ENCODE assay signal across 17 mouse cellular contexts in the genomic region with DNA sequence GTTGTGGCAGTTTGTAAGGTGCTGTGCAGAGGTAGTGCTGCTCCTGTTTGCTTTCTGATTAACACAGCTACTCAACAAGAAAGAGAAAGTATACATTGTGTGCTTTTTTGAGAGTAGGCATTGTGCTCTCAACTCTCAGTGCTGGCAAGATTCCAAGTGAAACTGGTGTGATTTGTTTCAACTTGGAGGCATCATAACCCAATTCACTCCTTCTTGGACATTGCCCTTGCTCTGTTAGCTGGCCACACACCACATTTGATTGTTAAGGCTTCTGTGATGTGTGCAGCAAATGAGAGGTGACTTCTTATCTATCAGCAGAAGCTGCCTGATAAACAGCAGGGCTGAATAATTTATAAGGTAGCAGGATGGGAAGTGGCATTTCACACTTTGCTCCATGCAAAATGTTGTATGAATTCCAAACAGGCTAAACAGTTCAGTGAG.
DNase-seq lines count a peak whose midpoint lies in the region; ATAC-seq and TF ChIP-seq lines count a peak whose summit lies in the region.
"Had no signal": no experiment of that assay in that cellular context is flagged by ENCODE, and none has a peak within 500 bp of the region (broad histone marks: within the 10 kb centered on the region; RNA-seq: fewer than 3 reads in every experiment).

No protein-coding gene starts in this region.

- no peak overlapping the region for H3K27ac ChIP-seq in hindbrain, embryonic 14.5 days
- no peak overlapping the region for H3K27ac ChIP-seq in hindbrain, embryonic 16.5 days (ENCODE audit: low read depth, low read length)
- no peak overlapping the region; the same call in 1 of the 2 replicates for H3K27ac ChIP-seq in midbrain, embryonic 15.5 days
- no peak overlapping the region for H3K27ac ChIP-seq in midbrain, embryonic 10.5 days (replicated peaks)
- no peak overlapping the region for H3K27ac ChIP-seq in intestine, postnatal 0 days (ENCODE audit: low read depth, low read length)
- H3K27ac ChIP-seq: embryonic facial prominence, embryonic 10.5 days; hindbrain, embryonic 15.5 days; kidney, embryonic 15.5 days; limb, embryonic 10.5 days; liver, embryonic 13.5 days had no signal

- H3K9ac ChIP-seq in hindbrain, embryonic 14.5 days = no peak overlapping the region
- no peak overlapping the region for H3K9ac ChIP-seq in hindbrain, embryonic 16.5 days (ENCODE audit: low read depth, low read length)
- no peak overlapping the region for H3K9ac ChIP-seq in midbrain, embryonic 15.5 days
- H3K9ac ChIP-seq in intestine, postnatal 0 days (ENCODE audit: low read depth, low read length) = no peak overlapping the region
- H3K9ac ChIP-seq: hindbrain, embryonic 15.5 days; kidney, embryonic 15.5 days; liver, embryonic 13.5 days had no signal

- H3K36me3 ChIP-seq in hindbrain, embryonic 14.5 days (replicated peaks; ENCODE audit: control insufficient read depth, insufficient read depth) = no peaks in the 10 kb centered on the region
- no peaks in the 10 kb centered on the region for H3K36me3 ChIP-seq in hindbrain, embryonic 16.5 days (ENCODE audit: control insufficient read depth, insufficient read depth, low read length)
- no peaks in the 10 kb centered on the region for H3K36me3 ChIP-seq in midbrain, embryonic 15.5 days (replicated peaks)
- H3K36me3 ChIP-seq in midbrain, embryonic 10.5 days = no peaks in the 10 kb centered on the region
- no peaks in the 10 kb centered on the region for H3K36me3 ChIP-seq in intestine, postnatal 0 days (ENCODE audit: control insufficient read depth, insufficient read depth)
- H3K36me3 ChIP-seq: embryonic facial prominence, embryonic 10.5 days; hindbrain, embryonic 15.5 days; kidney, embryonic 15.5 days; limb, embryonic 10.5 days; liver, embryonic 13.5 days had no signal

- no peaks in the 10 kb centered on the region for H3K27me3 ChIP-seq in hindbrain, embryonic 14.5 days (ENCODE audit: control insufficient read depth, insufficient read depth, low read length)
- H3K27me3 ChIP-seq in hindbrain, embryonic 16.5 days (replicated peaks; ENCODE audit: control insufficient read depth, insufficient read depth, low read length) = no peaks in the 10 kb centered on the region
- H3K27me3 ChIP-seq in midbrain, embryonic 15.5 days (replicated peaks) = no peaks in the 10 kb centered on the region
- no peaks in the 10 kb centered on the region for H3K27me3 ChIP-seq in midbrain, embryonic 10.5 days (ENCODE audit: low read depth, poor library complexity, severe bottlenecking)
- H3K27me3 ChIP-seq in intestine, postnatal 0 days (replicated peaks; ENCODE audit: control insufficient read depth, insufficient read depth, low read length) = no peaks in the 10 kb centered on the region
- H3K27me3 ChIP-seq: hindbrain, embryonic 15.5 days; kidney, embryonic 15.5 days; liver, embryonic 13.5 days had no signal

- H3K4me2 ChIP-seq in hindbrain, embryonic 14.5 days (replicated peaks) = no peak overlapping the region
- H3K4me2 ChIP-seq in hindbrain, embryonic 16.5 days (ENCODE audit: low read length) = no peak overlapping the region
- H3K4me2 ChIP-seq in midbrain, embryonic 15.5 days = no peak overlapping the region
- no peak overlapping the region for H3K4me2 ChIP-seq in intestine, postnatal 0 days (replicated peaks; ENCODE audit: low read depth)
- H3K4me2 ChIP-seq: hindbrain, embryonic 15.5 days; kidney, embryonic 15.5 days; liver, embryonic 13.5 days had no signal

- H3K9me3 ChIP-seq in hindbrain, embryonic 14.5 days (ENCODE audit: control insufficient read depth, low read length) = no peaks in the 10 kb centered on the region
- no peaks in the 10 kb centered on the region for H3K9me3 ChIP-seq in hindbrain, embryonic 16.5 days (ENCODE audit: control insufficient read depth, low read length)
- no peaks in the 10 kb centered on the region for H3K9me3 ChIP-seq in midbrain, embryonic 15.5 days
- no peaks in the 10 kb centered on the region for H3K9me3 ChIP-seq in midbrain, embryonic 10.5 days (replicated peaks)
- H3K9me3 ChIP-seq in intestine, postnatal 0 days (ENCODE audit: control insufficient read depth) = no peaks in the 10 kb centered on the region
- H3K9me3 ChIP-seq: embryonic facial prominence, embryonic 10.5 days; hindbrain, embryonic 15.5 days; kidney, embryonic 15.5 days; limb, embryonic 10.5 days; liver, embryonic 13.5 days had no signal

- no peak for ATAC-seq in hindbrain, embryonic 14.5 days (ENCODE audit: low FRiP score)
- no peak for ATAC-seq in hindbrain, embryonic 16.5 days
- ATAC-seq in midbrain, embryonic 15.5 days (replicated peaks) = peak; percentile 58; the same call in 1 of the 2 replicates
- peak; percentile 51 for ATAC-seq in intestine, postnatal 0 days

- no peak for TF ChIP-seq CTCF in intestine, postnatal 0 days (IDR thresholded peaks at IDR 0.05; ENCODE audit: low read depth)

- peak; percentile 25 for DNase-seq in hindbrain, embryonic 14.5 days (ENCODE audit: low spot score)
- DNase-seq in midbrain, embryonic 10.5 days (ENCODE audit: low spot score) = no peak
- DNase-seq in adrenal gland, adult 2 months = no peak
- no peak for DNase-seq in kidney, adult 18-20 months
- DNase-seq: adrenal gland, postnatal 14 days; cerebellum, adult 2 months; gastrocnemius, postnatal 25 days; liver, embryonic 13.5 days; spleen, adult 18-20 months; thymus, postnatal 36 days had no signal

- no peaks in the 10 kb centered on the region for H3K4me1 ChIP-seq in hindbrain, embryonic 14.5 days (replicated peaks; ENCODE audit: control insufficient read depth, insufficient read depth, low read length)
- H3K4me1 ChIP-seq in hindbrain, embryonic 16.5 days (ENCODE audit: control insufficient read depth, insufficient read depth, low read depth, low read length) = no peaks in the 10 kb centered on the region
- H3K4me1 ChIP-seq in midbrain, embryonic 15.5 days = no peaks in the 10 kb centered on the region
- H3K4me1 ChIP-seq in midbrain, embryonic 10.5 days = no peaks in the 10 kb centered on the region
- H3K4me1 ChIP-seq in intestine, postnatal 0 days (replicated peaks; ENCODE audit: control insufficient read depth, insufficient read depth, low read length) = no peaks in the 10 kb centered on the region
- H3K4me1 ChIP-seq: embryonic facial prominence, embryonic 10.5 days; hindbrain, embryonic 15.5 days; kidney, embryonic 15.5 days; limb, embryonic 10.5 days; liver, embryonic 13.5 days had no signal

- no peak overlapping the region for H3K4me3 ChIP-seq in hindbrain, embryonic 14.5 days (replicated peaks; ENCODE audit: low read length)
- H3K4me3 ChIP-seq in hindbrain, embryonic 16.5 days (ENCODE audit: low read length) = no peak overlapping the region
- no peak overlapping the region for H3K4me3 ChIP-seq in midbrain, embryonic 15.5 days
- H3K4me3 ChIP-seq in midbrain, embryonic 10.5 days = no peak overlapping the region
- H3K4me3 ChIP-seq in intestine, postnatal 0 days (ENCODE audit: low read depth, low read length) = no peak overlapping the region
- H3K4me3 ChIP-seq: embryonic facial prominence, embryonic 10.5 days; hindbrain, embryonic 15.5 days; kidney, embryonic 15.5 days; limb, embryonic 10.5 days; liver, embryonic 13.5 days had no signal

Comparison
In these comparisons a context has a peak if more than half of its experiments do, and no peak if none do; other contexts are left out.
1. ATAC-seq: peak in midbrain, embryonic 15.5 days (single experiment) and intestine, postnatal 0 days (single experiment); none in hindbrain, embryonic 14.5 days (single experiment) and hindbrain, embryonic 16.5 days (single experiment).